Mouse (Mus musculus): ENCODE results near the gene Cryz.

Gene Cryz

DNA sequence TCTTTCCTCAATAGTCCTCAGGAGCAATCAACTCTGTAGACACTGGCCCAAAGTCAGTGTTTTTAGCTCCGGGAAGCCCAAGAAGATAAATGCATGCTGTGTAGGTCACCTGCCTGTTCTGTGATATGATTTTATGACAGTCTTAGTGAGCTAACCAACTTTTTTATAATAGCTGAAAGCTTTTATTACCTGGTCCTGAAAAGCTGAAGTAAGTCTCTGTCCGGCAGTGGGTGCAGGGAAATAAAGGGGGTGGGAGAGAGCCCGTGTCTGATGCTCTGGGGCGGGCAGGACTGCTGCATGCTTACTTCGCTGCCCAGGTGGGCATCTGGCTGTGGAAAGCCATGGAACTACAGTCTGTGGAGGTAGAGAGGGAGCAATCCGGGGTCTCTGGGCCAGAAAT lies 74.1 kb downstream of the Cryz start:
- DNase-seq (ENCODE audit: low read depth, low spot score), result no peak

DNA sequence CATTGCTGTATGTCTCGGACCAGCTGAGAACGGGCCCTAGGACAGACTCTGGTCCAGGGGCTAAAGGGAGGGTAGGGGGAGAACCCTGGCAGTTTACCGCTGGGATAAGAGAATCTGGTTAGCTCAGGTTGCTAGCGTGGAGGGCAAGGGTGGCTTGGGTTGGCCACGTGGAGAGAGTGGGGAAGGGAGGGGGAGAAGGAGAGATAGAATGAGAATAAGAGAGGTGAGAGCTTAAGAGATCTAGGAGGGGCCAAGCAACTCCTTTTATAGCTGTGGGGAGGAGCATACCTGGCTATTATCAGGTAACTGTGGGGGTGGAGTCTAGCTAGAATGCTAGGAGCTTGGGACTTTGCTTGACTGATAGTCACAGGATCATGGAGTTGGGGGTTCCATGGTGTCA lies 74.5 kb downstream of the Cryz start:
- DNase-seq (ENCODE audit: low read depth, low spot score), result no peak
